Mouse (Mus musculus): ENCODE results near the gene Samd4b.

- TF ChIP-seq POLR2A (IDR thresholded peaks at IDR 0.05; ENCODE audit: borderline replicate concordance, control insufficient read depth, low read depth, low read length): no peak
- TF ChIP-seq CTCF (IDR thresholded peaks at IDR 0.05; ENCODE audit: control insufficient read depth, insufficient read depth, low read length): no peak
Observed at GRCm38 (mm10) chr7:28380237-28381016, 217.5 kb downstream of the Samd4b start, which contains the start of gene Zfp36.

Data from bone marrow, adult 2 months (tissue).